Mouse (Mus musculus): ENCODE measurements at regions not wholly inside any gene's neighbourhood (a gene's known extent, or its start where the extent isn't known, plus 50 kb on each side); places are given as distances from the start of the nearest gene placed in this dataset.

DNA sequence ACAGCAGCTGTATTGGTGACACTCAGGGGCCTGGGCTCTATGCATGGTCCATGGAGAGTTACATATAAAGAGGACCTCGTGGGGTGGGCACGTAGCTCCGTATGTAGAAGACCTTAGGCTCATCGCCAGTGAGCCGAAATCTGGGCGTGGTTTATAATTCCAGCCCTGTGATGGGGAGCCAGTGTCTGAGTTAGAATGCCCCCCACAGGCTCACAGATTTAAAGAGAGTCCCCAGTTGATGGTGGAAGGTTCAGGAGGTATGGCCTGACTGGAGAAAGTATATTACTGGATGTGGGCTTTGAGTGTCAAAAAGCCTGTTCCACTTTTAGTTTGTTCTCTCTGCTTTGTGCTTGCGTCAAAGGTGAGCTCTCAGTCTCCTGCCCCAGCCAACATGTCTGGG, 54.8 kb downstream of the 1700122O11Rik start:
- H3K4me3 ChIP-seq, result no peak overlapping the region
- peaks cover 45% of the 10 kb centered on the region for H3K4me1 ChIP-seq
- H3K9ac ChIP-seq, result no peak overlapping the region
- H3K27ac ChIP-seq, result peak overlapping the region; percentile 50; the same call in 1 of the 2 replicates
- H3K27me3 ChIP-seq, result no peaks in the 10 kb centered on the region
- no peak for ATAC-seq (ENCODE audit: insufficient number of reproducible peaks, insufficient read depth, low FRiP score, low TSS enrichment)
- H3K36me3 ChIP-seq, result no peaks in the 10 kb centered on the region
- no peaks in the 10 kb centered on the region for H3K9me3 ChIP-seq
- no peak overlapping the region for H3K4me2 ChIP-seq (replicated peaks)
- 82% methylated on average over 7 of the region's 7 CpGs for WGBS

DNA sequence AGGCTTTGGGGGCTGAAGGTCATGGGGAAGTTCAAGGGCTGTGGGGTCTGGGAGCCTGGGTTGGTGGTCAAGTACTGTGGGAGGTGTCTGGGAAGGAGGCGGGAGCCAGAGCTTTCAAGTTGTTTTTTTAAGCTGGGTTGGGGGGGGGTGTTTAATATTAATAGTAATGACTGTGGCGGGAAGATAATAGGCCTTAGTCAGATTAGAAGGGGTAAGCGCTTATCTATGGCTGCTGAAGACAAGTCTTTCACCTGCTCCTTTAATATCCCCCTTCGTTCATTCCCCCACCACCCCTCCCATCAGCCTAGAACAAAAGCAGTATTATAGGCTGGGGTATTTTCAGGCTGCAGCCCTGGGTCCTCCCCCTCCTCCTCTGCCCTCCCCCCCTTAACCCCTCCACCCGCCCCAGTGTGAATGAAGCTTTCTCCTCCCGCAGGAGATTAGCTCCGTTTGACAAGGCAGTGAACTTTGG, 56.5 kb downstream of the 1700122O11Rik start:
- WGBS, result 7% methylated on average over 7 of the region's 7 CpGs
- no peaks in the 10 kb centered on the region for H3K9me3 ChIP-seq
- ATAC-seq (ENCODE audit: insufficient number of reproducible peaks, insufficient read depth, low FRiP score, low TSS enrichment), result no peak
- H3K27ac ChIP-seq, result peak overlapping the region; percentile 57; the same call in 1 of the 2 replicates
- no peak overlapping the region for H3K4me2 ChIP-seq (replicated peaks)
- H3K4me3 ChIP-seq, result no peak overlapping the region
- no peak overlapping the region for H3K9ac ChIP-seq
- no peaks in the 10 kb centered on the region for H3K36me3 ChIP-seq
- no peaks in the 10 kb centered on the region for H3K27me3 ChIP-seq
- peaks cover 33% of the 10 kb centered on the region for H3K4me1 ChIP-seq

DNA sequence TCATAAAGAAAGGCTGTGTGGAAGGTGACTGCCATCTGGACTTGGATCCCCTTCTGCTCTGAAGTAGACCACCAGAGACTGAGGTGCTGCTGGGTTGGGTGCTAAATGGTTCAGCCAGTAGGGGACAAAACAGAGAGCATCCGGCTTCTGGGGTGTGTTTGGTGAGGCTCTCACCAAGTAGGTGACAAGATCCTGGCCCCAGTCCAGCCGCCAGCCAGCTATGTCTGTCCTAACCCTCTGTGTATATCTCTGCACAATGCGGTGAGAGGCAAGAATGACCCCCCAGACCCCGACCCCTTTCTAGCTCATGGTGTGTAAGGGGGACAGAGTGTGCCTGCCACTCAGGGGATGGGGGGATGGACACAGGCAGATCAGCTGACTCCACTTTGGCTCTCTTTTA, 54.8 kb upstream of the Foxp4 start:
- ATAC-seq (ENCODE audit: insufficient number of reproducible peaks, insufficient read depth, low FRiP score, low TSS enrichment), result no peak
- H3K9ac ChIP-seq, result no peak overlapping the region
- H3K27ac ChIP-seq, result peak overlapping the region; percentile 30
- H3K4me3 ChIP-seq, result no peak overlapping the region
- 56% methylated on average over 4 of the region's 4 CpGs for WGBS
- peaks cover 48% of the 10 kb centered on the region for H3K4me1 ChIP-seq
- no peaks in the 10 kb centered on the region for H3K36me3 ChIP-seq
- H3K9me3 ChIP-seq, result no peaks in the 10 kb centered on the region
- H3K27me3 ChIP-seq, result no peaks in the 10 kb centered on the region
- no peak overlapping the region for H3K4me2 ChIP-seq (replicated peaks)

DNA sequence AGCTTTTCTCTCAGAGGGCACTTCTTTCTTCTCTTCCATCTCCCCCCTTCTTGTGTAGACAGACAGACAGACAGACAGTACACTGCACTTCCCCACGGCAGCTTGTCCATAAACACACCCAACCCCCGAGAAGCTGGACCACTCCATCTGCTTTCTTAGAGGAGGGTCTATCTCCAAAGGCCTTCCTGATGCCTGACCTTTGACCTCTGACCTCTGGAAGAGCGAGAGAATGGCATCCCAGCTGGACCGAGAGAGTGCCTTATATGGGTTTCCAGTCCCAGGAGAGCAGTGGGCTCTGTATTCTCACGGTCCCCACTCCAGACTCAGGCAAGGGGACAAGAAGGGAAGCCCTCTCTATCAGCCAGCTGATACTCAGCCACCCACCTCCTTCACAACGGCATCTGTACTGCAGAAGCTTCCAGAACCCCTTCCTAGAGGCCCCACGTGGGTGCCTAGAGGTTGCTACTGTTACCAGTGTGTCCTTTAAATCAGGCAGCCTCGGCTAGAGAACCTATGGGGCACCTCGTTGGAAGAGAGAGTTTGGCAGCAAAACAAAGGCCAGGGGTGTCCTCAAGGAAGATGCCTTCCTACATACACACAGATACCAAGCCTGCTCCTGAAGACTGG, 54.1 kb upstream of the Foxp4 start:
- no peak for ATAC-seq (ENCODE audit: insufficient number of reproducible peaks, insufficient read depth, low FRiP score, low TSS enrichment)
- Histone ChIP-seq H3K4me1 (peaks cover 55% of the 10 kb centered on the region), H3K9ac (no peak overlapping the region), H3K27ac (peak overlapping the region; percentile 30), H3K27me3 (no peaks in the 10 kb centered on the region), H3K9me3 (no peaks in the 10 kb centered on the region), H3K4me2 (replicated peaks) (no peak overlapping the region), H3K4me3 (no peak overlapping the region), H3K36me3 (no peaks in the 10 kb centered on the region)
- WGBS, result 19% methylated on average over 9 of the region's 9 CpGs

DNA sequence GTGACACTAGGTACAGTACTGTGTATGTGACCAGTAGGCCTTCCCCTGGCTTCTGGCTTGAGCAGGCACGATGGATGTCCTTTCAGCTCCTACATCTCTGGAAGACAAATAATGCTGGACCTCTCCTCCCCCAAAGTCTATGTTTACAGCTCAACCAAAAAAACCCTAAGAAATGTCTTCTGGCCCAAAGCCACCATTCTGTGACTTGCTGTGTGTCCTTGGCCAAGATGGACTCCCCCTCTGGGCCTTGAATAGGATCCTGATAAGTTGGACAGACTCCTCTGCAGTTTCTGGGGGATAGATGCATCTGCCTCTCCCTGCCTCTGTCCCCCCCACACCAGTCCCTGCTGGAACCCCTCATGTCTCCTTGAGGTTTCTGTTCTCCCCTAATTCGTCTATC, 53.6 kb upstream of the Foxp4 start:
- no peak overlapping the region for H3K27ac ChIP-seq
- no peaks in the 10 kb centered on the region for H3K36me3 ChIP-seq
- peaks cover 59% of the 10 kb centered on the region for H3K4me1 ChIP-seq
- no peaks in the 10 kb centered on the region for H3K27me3 ChIP-seq
- WGBS, result 68% methylated on average over 2 of the region's 2 CpGs
- ATAC-seq (ENCODE audit: insufficient number of reproducible peaks, insufficient read depth, low FRiP score, low TSS enrichment), result no peak
- no peak overlapping the region for H3K4me2 ChIP-seq (replicated peaks)
- H3K4me3 ChIP-seq, result no peak overlapping the region
- no peaks in the 10 kb centered on the region for H3K9me3 ChIP-seq
- no peak overlapping the region for H3K9ac ChIP-seq

DNA sequence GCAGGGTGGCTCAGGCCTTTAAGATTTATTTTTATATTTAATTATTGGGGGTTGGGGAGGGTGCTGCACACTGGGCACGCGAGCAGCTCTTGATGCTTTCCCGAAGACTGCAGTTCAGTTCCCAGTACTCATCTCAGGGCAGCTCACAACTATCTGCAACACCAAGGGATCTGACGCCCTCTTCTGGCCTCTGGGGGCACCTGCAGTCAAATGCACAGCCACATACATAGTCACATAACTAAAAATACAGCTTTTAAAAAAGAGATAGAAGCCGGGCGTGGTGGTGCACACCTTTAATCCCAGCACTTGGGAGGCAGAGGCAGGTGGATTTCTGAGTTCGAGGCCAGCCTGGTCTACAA, 52.5 kb upstream of the Foxp4 start:
- Histone ChIP-seq H3K4me1 (peaks cover 53% of the 10 kb centered on the region), H3K4me3 (no peak overlapping the region), H3K9me3 (no peaks in the 10 kb centered on the region), H3K27me3 (no peaks in the 10 kb centered on the region), H3K4me2 (replicated peaks) (no peak overlapping the region), H3K36me3 (no peaks in the 10 kb centered on the region), H3K9ac (no peak overlapping the region), H3K27ac (peak overlapping the region; percentile 96)
- no peak for ATAC-seq (ENCODE audit: insufficient number of reproducible peaks, insufficient read depth, low FRiP score, low TSS enrichment)
- WGBS, result 80% methylated on average over 7 of the region's 7 CpGs

DNA sequence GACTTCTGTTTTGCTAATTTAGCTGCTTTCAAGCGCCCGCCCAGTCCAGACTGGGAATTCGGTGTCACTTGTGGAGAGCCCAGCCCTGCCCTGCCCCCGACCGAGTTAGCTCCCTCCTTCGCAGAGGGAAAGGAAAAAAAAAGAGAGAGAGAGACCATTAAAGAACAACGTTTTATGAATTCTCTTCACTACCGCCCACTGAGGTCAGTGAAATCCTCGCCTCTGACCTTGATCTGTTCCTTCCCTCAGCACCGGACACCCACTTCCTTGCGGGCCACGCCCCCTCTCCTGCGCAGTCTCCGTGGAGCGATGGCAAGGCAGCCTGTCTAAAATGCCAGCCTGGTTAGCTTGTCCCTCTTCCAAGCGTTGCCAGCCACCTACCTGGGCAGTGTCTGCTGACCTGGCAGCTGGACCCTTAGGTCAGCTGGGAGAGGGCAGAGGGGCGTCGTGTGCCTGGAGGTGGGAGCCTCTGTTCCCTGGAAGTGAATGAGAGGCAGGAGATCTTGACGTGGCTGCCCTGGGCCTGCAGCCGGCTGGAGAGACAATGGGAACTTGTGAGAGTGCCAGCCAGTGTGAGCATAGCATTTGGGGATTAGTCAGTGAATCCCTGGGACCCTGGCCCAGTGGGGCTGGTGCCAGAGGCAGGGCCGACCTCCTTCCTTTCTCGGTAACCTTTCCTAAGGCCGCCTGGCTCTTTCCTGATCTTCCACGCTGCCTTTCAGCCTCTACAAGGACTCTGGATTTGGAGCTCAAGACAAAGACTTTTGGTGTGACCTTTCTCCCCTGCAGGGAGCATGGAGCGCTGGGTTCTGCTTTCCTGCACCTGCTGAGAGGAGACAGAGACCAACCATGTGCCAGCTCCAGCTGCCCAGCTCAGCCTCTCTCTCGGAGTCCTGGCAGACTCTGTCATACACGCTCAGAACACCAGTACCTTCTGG, 51.9 kb upstream of the Foxp4 start:
- Histone ChIP-seq H3K9ac (0 out of 2 replicates have a peak overlapping the region, but pooled peaks have one; percentile 38), H3K4me2 (replicated peaks) (peak overlapping the region; percentile 67), H3K4me3 (peak overlapping the region; percentile 25), H3K27me3 (no peaks in the 10 kb centered on the region), H3K9me3 (no peaks in the 10 kb centered on the region), H3K36me3 (no peaks in the 10 kb centered on the region), H3K4me1 (peaks cover 47% of the 10 kb centered on the region), H3K27ac (peak overlapping the region; percentile 96)
- ATAC-seq (ENCODE audit: insufficient number of reproducible peaks, insufficient read depth, low FRiP score, low TSS enrichment), result no peak
- 8% methylated on average over 27 of the region's 27 CpGs for WGBS

DNA sequence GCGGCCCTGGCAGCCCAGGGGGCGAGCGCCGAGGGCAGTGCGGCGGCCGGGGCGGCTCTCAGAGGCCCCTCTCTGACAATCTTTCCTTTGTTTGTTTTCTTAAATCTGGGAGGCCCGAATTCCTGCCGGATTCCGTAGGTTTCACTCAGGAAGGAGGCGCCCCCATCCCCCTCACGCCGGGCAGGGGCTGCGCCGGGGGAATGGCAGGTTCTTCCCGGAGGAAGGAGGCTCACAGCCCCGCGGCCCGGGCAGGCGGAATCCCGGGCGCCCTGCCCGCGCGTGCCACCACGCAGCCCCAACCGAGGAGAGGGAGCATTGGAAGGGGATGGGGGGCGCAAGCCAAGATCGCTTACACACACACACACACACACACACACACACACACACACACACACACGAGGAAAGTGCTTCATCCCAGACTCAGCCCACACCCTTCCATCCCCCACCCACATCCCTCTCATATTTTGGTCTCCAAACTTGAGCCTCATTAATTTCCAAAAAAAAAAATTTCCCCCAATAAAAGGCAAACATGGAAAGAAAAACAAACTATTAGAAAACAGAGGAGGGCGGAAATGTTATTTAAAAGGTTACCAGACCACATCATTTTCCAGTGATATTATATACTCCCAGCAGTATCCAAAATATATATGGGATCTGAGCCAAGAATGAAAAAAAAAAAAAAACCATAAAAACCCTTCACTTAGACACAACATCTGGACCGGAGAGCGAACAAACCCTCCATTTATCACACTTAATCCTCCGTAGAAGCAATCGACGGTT, 51.0 kb upstream of the Foxp4 start:
- Histone ChIP-seq H3K4me3 (peak overlapping the region; percentile 25), H3K9me3 (no peaks in the 10 kb centered on the region), H3K36me3 (no peaks in the 10 kb centered on the region), H3K27me3 (no peaks in the 10 kb centered on the region), H3K4me1 (peaks cover 43% of the 10 kb centered on the region), H3K9ac (peak overlapping the region; percentile 31), H3K27ac (peak overlapping the region; percentile 96), H3K4me2 (replicated peaks) (peak overlapping the region; percentile 67)
- peak; percentile 54 for ATAC-seq (ENCODE audit: insufficient number of reproducible peaks, insufficient read depth, low FRiP score, low TSS enrichment)
- WGBS, result under 1% methylated on average over 31 of the region's 37 CpGs

DNA sequence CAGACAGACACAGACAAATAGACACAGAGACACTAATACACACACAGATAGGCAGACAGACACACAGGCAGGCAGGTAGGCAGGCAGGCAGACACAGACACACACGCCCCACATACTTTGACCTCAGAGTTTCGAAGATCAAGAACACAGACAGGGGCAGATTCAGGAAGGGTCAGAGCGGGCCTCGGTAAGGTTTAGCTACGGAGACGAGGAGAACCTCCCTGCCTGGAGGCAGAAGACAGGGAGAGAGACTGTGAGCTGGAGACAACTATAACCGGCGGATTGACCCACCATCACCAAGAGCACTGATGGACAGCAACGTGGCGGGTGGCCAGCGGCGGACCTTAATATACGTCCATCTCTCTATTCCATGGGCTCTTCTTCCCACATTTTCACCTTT, 50.1 kb upstream of the Foxp4 start:
- ATAC-seq (ENCODE audit: insufficient number of reproducible peaks, insufficient read depth, low FRiP score, low TSS enrichment), result no peak
- peak overlapping the region; percentile 24 for H3K4me3 ChIP-seq
- no peaks in the 10 kb centered on the region for H3K36me3 ChIP-seq
- 5% methylated on average over 13 of the region's 13 CpGs for WGBS
- no peaks in the 10 kb centered on the region for H3K9me3 ChIP-seq
- peak overlapping the region; percentile 67 for H3K4me2 ChIP-seq (replicated peaks)
- peak overlapping the region; percentile 33; the same call in 1 of the 2 replicates for H3K9ac ChIP-seq
- no peaks in the 10 kb centered on the region for H3K27me3 ChIP-seq
- peak overlapping the region; percentile 96 for H3K27ac ChIP-seq
- H3K4me1 ChIP-seq, result peaks cover 43% of the 10 kb centered on the region

All from embryonic facial prominence, embryonic 12.5 days (tissue).